Mouse (Mus musculus) liver, embryonic 14.5 days (tissue): ENCODE results near the gene Rad51b. TPM values are rescaled to one million over a fixed set of nuclear protein-coding genes. Genes with fewer than 3 reads are reported as not detected.
A peak's percentile ranks its signal among the peaks of the same experiment; 100 is the strongest.

Experiments used
- ATAC-seq: fragments of 200-750 bp; cut with Nextera tagmentation; 2 replicates; pipeline ENCODE4 v1.8.0; 2017; ENCODE audit warnings: moderate number of reproducible peaks, mild to moderate bottlenecking, moderate library complexity; ENCODE audit not compliant: insufficient read depth
- DNase-seq, 3 experiments: peaks; one replicate each; pipeline ENCODE4 v3.0.0-alpha.2; 2012 to 2013; ENCODE audit warnings: low read depth in 3 of 3, low spot score in 3 of 3
- H3K27ac ChIP-seq: fragments of 300-500 bp; sonication (generic); 2 replicates; pipeline ENCODE4 v1.5.1; 2014; ENCODE audit warnings: moderate library complexity, mild to moderate bottlenecking, control low read depth, inconsistent platforms
- H3K27me3 ChIP-seq: fragments of 300-500 bp; sonication (generic); 2 replicates; pipeline ENCODE4 v1.6.1; 2014; ENCODE audit warnings: mild to moderate bottlenecking, low read length, moderate library complexity; ENCODE audit not compliant: control insufficient read depth, insufficient read depth
- H3K36me3 ChIP-seq: fragments of 300-500 bp; sonication (generic); replicated peaks from 2 replicates; pipeline ENCODE4 v1.6.1; 2014; ENCODE audit warnings: low read depth; ENCODE audit not compliant: control insufficient read depth, insufficient read depth
- H3K4me1 ChIP-seq, 2 experiments: fragments of 200-500 bp in 1 of 2; fragments of 300-500 bp in 1 of 2; sonication (generic) in 1 of 2; replicated peaks; 2 replicates each; pipeline ENCODE4 v1.6.1; 2012 to 2014; ENCODE audit warnings: antibody characterized with exemption in 1 of 2, inconsistent platforms in 1 of 2, low read length in 1 of 2; ENCODE audit not compliant: control insufficient read depth in 2 of 2, insufficient read depth in 2 of 2
- H3K4me2 ChIP-seq: fragments of 300-500 bp; sonication (generic); 2 replicates; pipeline ENCODE4 v1.6.1; 2014; ENCODE audit warnings: low read depth, mild to moderate bottlenecking, control low read depth, moderate library complexity
- H3K4me3 ChIP-seq, 2 experiments: fragments of 200-500 bp in 1 of 2; fragments of 300-500 bp in 1 of 2; sonication (generic) in 1 of 2; 2 replicates each; pipeline ENCODE4 v1.5.1; 2012 to 2014; ENCODE audit warnings: low read depth in 2 of 2, low read length in 2 of 2, mild to moderate bottlenecking in 2 of 2, control low read depth in 1 of 2, inconsistent platforms in 1 of 2, moderate library complexity in 1 of 2; ENCODE audit not compliant: insufficient read depth in 1 of 2
- H3K9ac ChIP-seq: fragments of 300-500 bp; sonication (generic); replicated peaks from 2 replicates; pipeline ENCODE4 v1.6.1; 2014; ENCODE audit warnings: mild to moderate bottlenecking, control low read depth, moderate library complexity
- H3K9me3 ChIP-seq: fragments of 300-500 bp; sonication (generic); 2 replicates; pipeline ENCODE4 v1.6.1; 2016; ENCODE audit warnings: low read length, mixed read lengths; ENCODE audit not compliant: control insufficient read depth
- CTCF ChIP-seq: IDR thresholded peaks from 2 replicates; pipeline ENCODE4 v1.5.1; 2016; ENCODE audit warnings: antibody characterized with exemption, low read depth, control low read depth
- EP300 ChIP-seq: IDR thresholded peaks from 2 replicates; pipeline ENCODE4 v1.6.1; 2016; ENCODE audit warnings: antibody characterized with exemption, low read depth
- WGBS: fragments of 180-500 bp; shearing (Covaris S2); extraction: QIAGEN DNeasy Blood & Tissue Kit; methylation state at CpG from one replicate; pipeline ENCODE4 v1.1.7; 2014; ENCODE audit not compliant: insufficient replicate concordance; 5-methylcytosine and 5-hydroxymethylcytosine counted together
- polyA plus RNA-seq, 2 experiments: library from polyadenylated mRNA; depleted of rRNA in 1 of 2; stranded (reverse) in 1 of 2; unstranded in 1 of 2; fragments of >200 nt; fragmentation: Nextera tagmentation in 1 of 2; extraction: Ambion mirVana in 1 of 2; gene quantifications; 2 replicates each; pipeline versions ENCODE4 v1.2.1 to v1.2.3; 2012 to 2014

Gene Rad51b
- polyA plus RNA-seq, 2 experiments, result 2.3 to 5.1 TPM

DNA sequence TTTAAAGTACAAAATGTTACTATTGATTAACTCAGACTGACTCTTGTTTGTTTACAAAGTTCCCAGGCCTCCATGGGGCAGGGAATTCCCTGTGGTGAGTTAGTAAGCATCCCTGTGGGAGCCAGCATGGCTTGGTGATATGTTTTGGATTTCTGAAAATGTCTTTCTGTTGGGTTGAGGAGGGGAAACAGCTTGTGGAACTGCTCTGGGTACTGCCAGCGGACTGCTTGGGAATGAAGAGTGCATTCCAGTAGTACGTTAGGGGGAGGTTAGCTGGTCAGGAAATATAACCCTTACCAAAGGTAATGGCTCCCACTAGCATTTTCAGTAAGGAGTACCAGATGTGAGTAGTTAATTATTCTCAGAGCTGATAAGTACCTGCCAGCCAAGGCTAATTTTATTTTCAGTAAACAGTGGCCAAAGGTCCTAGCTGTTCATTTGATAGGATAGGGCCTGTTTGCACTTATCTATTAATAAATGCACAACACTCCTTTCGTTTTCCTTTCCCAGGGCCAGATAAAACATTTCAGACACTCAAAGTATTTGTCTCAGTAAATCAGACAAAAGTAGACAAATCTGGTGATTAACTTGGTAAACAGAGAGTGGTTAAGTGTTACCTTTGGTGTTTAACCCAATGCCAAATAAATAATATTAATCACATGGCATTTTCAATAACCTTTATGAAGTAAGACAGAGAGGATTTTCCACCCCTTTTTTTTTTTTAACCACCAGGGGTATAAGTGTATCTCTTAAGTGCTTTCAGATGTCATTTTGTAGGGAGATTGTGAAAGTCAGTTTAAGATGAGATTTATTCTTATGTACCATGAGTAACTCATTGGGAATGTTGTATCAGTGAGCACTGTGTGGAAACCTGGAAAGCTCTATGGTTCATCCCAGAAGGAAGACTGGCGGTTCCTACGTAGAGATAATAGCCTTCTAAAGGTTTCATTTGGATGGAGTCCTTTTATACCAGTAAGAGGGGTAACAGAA is 235.0 kb downstream of the Rad51b start:
- WGBS, result 66% methylated on average over 5 of the region's 5 CpGs
- Histone ChIP-seq H3K4me1 (peaks cover 0 to 10% of the 10 kb centered on the region in 2 experiments; a peak in 2 of 4 replicates), H3K9me3 (no peaks in the 10 kb centered on the region), H3K36me3 (no peaks in the 10 kb centered on the region), H3K27me3 (no peaks in the 10 kb centered on the region), H3K4me3 (no peak overlapping the region), H3K27ac (no peak overlapping the region; the same call in 1 of the 2 replicates), H3K4me2 (no peak overlapping the region), H3K9ac (no peak overlapping the region)
- DNase-seq (no peak), ATAC-seq (0 out of 2 replicates have a peak, but pooled peaks have one; percentile 23)
- TF ChIP-seq EP300 (no peak), CTCF (no peak)

DNA sequence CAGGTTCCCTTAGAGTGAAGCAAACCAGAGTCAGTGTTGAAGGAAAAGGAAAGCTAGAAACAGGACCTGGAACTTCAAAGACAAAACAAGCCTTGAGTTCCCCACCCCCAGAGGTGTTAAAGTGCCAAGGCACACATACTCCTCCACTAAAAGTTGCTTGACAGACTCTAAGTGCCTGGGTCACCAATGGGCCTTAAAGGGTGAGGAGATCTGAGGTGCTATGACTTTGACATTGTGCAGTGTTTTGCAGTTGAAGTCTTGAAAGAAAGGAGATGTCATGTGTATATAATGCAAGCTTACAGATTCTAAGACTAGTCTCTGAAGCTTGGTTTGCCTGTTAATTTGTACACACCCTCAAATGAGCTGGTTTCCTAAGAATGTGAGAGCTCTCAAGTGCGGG is 237.7 kb downstream of the Rad51b start:
- Histone ChIP-seq H3K4me3 (no peak overlapping the region), H3K27ac (no peak overlapping the region), H3K9ac (no peak overlapping the region), H3K4me2 (no peak overlapping the region), H3K9me3 (no peaks in the 10 kb centered on the region), H3K27me3 (no peaks in the 10 kb centered on the region), H3K4me1 (peaks cover 0 to 10% of the 10 kb centered on the region in 2 experiments; a peak in 2 of 4 replicates), H3K36me3 (no peaks in the 10 kb centered on the region)
- TF ChIP-seq CTCF, result no peak
- TF ChIP-seq EP300, result no peak
- DNase-seq, result no peak
- no peak for ATAC-seq
- WGBS, result 70% methylated on average over 1 of the region's 1 CpGs

DNA sequence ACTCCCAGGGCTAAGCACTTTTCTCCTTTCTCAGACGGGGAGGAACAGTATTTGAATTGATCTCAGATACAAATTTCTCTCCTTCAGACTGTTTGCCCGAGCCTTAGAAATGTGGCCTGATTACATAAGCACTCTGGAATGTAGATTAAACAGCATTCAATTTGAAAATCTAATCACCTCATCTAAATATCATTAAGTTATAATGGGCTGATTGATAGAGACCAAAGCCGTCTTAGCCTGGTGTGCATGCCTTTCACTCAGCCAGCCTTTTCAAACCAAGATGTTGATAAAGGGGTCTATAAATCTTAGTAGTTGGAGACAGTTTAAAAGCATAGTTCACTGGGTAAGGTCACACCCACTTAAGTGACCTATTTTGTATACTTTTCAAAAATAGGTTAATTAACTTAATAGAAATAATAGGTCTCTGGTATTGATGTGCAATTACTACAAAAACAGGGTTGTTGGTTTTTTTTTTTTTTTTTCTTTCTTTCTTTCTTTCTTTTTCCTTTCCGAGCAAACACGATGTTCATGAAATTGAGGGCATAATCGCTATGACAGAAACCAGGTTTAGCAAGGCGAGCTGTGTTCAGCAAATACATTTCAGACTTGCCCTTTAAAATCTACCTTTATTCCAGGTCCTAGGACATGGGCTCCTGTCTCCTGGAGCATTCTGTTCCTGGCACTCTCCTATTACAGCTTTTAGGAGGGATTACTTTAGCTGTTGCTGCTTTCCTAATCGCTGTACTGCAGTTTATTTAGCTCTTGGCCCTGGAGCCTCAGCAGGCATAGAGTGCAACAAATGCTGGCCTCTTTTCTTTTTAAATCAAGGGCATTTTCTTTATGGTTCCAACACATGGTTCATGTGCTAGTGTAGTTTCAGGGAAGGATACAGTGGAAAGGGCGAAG is 238.7 kb downstream of the Rad51b start:
- H3K27me3 ChIP-seq, result no peaks in the 10 kb centered on the region
- 67% methylated on average over 9 of the region's 9 CpGs for WGBS
- ATAC-seq, result no peak
- H3K36me3 ChIP-seq, result no peaks in the 10 kb centered on the region
- no peak for TF ChIP-seq EP300
- TF ChIP-seq CTCF, result no peak
- DNase-seq, result no peak
- no peak overlapping the region for H3K4me3 ChIP-seq
- peaks cover 0 to 10% of the 10 kb centered on the region in 2 experiments; a peak in 2 of 4 replicates for H3K4me1 ChIP-seq
- no peaks in the 10 kb centered on the region for H3K9me3 ChIP-seq
- no peak overlapping the region for H3K27ac ChIP-seq
- no peak overlapping the region for H3K9ac ChIP-seq
- no peak overlapping the region for H3K4me2 ChIP-seq

DNA sequence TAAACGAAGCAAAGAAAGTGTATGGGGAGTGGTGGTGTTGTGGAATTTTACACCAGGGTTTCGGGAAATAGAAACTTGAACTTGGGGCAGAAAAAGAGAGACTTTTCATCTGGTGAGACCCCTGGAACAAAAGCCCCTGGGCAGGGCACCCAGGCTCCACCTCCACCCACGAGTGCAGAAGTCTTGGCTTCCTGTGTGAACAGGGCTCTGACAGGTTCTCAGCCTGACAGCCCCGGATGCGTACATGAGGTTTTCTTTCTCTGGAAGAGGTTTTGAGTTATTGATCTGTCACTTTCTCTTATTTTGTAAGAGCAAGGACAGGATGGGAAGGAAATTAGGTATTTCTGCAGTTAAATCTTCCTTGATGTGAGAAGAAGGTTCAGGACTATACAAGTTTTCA is 243.1 kb downstream of the Rad51b start:
- Histone ChIP-seq H3K9ac (no peak overlapping the region), H3K4me1 (peaks cover 0 to 7% of the 10 kb centered on the region in 2 experiments; a peak in 1 of 4 replicates), H3K9me3 (no peaks in the 10 kb centered on the region), H3K4me2 (no peak overlapping the region), H3K4me3 (no peak overlapping the region), H3K27me3 (no peaks in the 10 kb centered on the region), H3K27ac (no peak overlapping the region), H3K36me3 (no peaks in the 10 kb centered on the region)
- DNase-seq, result no peak
- 52% methylated on average over 5 of the region's 5 CpGs for WGBS
- TF ChIP-seq CTCF (no peak), EP300 (no peak)
- ATAC-seq, result no peak
